Mouse (Mus musculus) stomach, postnatal 0 days (tissue): ENCODE data around the gene Btbd16. TPM values are rescaled to one million over a fixed set of nuclear protein-coding genes. Genes with fewer than 3 reads are reported as not detected.

ENCODE experiments used
- ATAC-seq: fragments of 200-750 bp; cut with Nextera tagmentation; 2 replicates; pipeline ENCODE4 v1.8.0; 2017; ENCODE audit not compliant: low FRiP score, low TSS enrichment
- DNase-seq: peaks from one replicate; pipeline ENCODE4 v3.0.0-alpha.2; 2016; ENCODE audit warnings: low spot score
- H3K27ac ChIP-seq: fragments of 300-500 bp; sonication (generic); replicated peaks from 2 replicates; pipeline ENCODE4 v1.5.1; 2014; ENCODE audit warnings: mild to moderate bottlenecking, control low read depth
- H3K27me3 ChIP-seq: fragments of 300-500 bp; sonication (generic); 2 replicates; pipeline ENCODE4 v1.6.1; 2014; ENCODE audit warnings: low read length; ENCODE audit not compliant: control insufficient read depth, insufficient read depth
- H3K36me3 ChIP-seq: fragments of 300-500 bp; sonication (generic); 2 replicates; pipeline ENCODE4 v1.6.1; 2014; ENCODE audit warnings: low read length, mixed read lengths; ENCODE audit not compliant: control insufficient read depth, insufficient read depth
- H3K4me1 ChIP-seq: fragments of 300-500 bp; sonication (generic); replicated peaks from 2 replicates; pipeline ENCODE4 v1.6.1; 2014; ENCODE audit warnings: antibody characterized with exemption; ENCODE audit not compliant: control insufficient read depth, insufficient read depth
- H3K4me2 ChIP-seq: fragments of 300-500 bp; sonication (generic); replicated peaks from 2 replicates; pipeline ENCODE4 v1.6.1; 2014; ENCODE audit warnings: low read depth, mild to moderate bottlenecking, control low read depth, moderate library complexity
- H3K4me3 ChIP-seq: fragments of 300-500 bp; sonication (generic); 2 replicates; pipeline ENCODE4 v1.5.1; 2014; ENCODE audit warnings: low read depth, low read length, control low read depth
- H3K9ac ChIP-seq: fragments of 300-500 bp; sonication (generic); 2 replicates; pipeline ENCODE4 v1.6.1; 2014; ENCODE audit warnings: mild to moderate bottlenecking, low read length, control low read depth, mixed read lengths
- H3K9me3 ChIP-seq: fragments of 300-500 bp; sonication (generic); 2 replicates; pipeline ENCODE4 v1.6.1; 2016; ENCODE audit warnings: low read length; ENCODE audit not compliant: control insufficient read depth
- CTCF ChIP-seq: IDR thresholded peaks from 2 replicates; pipeline ENCODE4 v1.5.1; 2016; ENCODE audit warnings: antibody characterized with exemption, low read depth, mild to moderate bottlenecking, moderate library complexity
- EP300 ChIP-seq: optimal IDR thresholded peaks from 2 replicates; pipeline ENCODE3; 2016; ENCODE audit warnings: antibody characterized with exemption
- WGBS: fragments of 180-500 bp; shearing (Covaris S2); extraction: QIAGEN DNeasy Blood & Tissue Kit; methylation state at CpG from one replicate; pipeline ENCODE4 v1.1.7; 2014; 5-methylcytosine and 5-hydroxymethylcytosine counted together
- polyA plus RNA-seq: library from polyadenylated mRNA; unstranded; fragments of >200 nt; fragmentation: Nextera tagmentation; extraction: Ambion mirVana; gene quantifications from 2 replicates; pipeline ENCODE4 v1.2.1, GENCODE M21; 2015

Btbd16 gene
- polyA plus RNA-seq, 1 experiment from 2014 or later, result 0.05 TPM

GRCm38 (mm10) chr7:130793671-130794070 is 19.8 kb downstream of the Btbd16 start:
- H3K9ac ChIP-seq, result no peak overlapping the region
- no peak overlapping the region for H3K4me3 ChIP-seq
- no peaks in the 10 kb centered on the region for H3K9me3 ChIP-seq
- H3K36me3 ChIP-seq, result no peaks in the 10 kb centered on the region
- ATAC-seq, result no peak
- H3K4me1 ChIP-seq, result no peaks in the 10 kb centered on the region
- 83% methylated on average over 9 of the region's 9 CpGs for WGBS
- no peak overlapping the region for H3K27ac ChIP-seq
- DNase-seq, result no peak
- no peak overlapping the region for H3K4me2 ChIP-seq
- H3K27me3 ChIP-seq, result no peaks in the 10 kb centered on the region
- TF ChIP-seq EP300 (no peak), CTCF (no peak)

GRCm38 (mm10) chr7:130796786-130797185 is 22.9 kb downstream of the Btbd16 start:
- H3K36me3 ChIP-seq, result no peaks in the 10 kb centered on the region
- peak; percentile 55 for TF ChIP-seq CTCF
- TF ChIP-seq EP300, result no peak
- no peak overlapping the region for H3K27ac ChIP-seq
- no peak overlapping the region for H3K4me2 ChIP-seq
- no peak for ATAC-seq
- no peaks in the 10 kb centered on the region for H3K9me3 ChIP-seq
- WGBS, result 73% methylated on average over 8 of the region's 8 CpGs
- no peaks in the 10 kb centered on the region for H3K4me1 ChIP-seq
- H3K4me3 ChIP-seq, result no peak overlapping the region
- no peaks in the 10 kb centered on the region for H3K27me3 ChIP-seq
- H3K9ac ChIP-seq, result no peak overlapping the region
- no peak for DNase-seq

- Histone ChIP-seq H3K9me3 (no peaks in the 10 kb centered on the region), H3K9ac (no peak overlapping the region), H3K27ac (no peak overlapping the region), H3K27me3 (no peaks in the 10 kb centered on the region), H3K4me3 (no peak overlapping the region), H3K36me3 (no peaks in the 10 kb centered on the region), H3K4me2 (no peak overlapping the region), H3K4me1 (no peaks in the 10 kb centered on the region)
- no peak for TF ChIP-seq EP300
- no peak for TF ChIP-seq CTCF
- ATAC-seq (no peak), DNase-seq (no peak)
- WGBS, result 86% methylated on average over 6 of the region's 6 CpGs
Observed at GRCm38 (mm10) chr7:130797524-130797923, 23.7 kb downstream of the Btbd16 start.

GRCm38 (mm10) chr7:130799418-130799817 is 25.5 kb downstream of the Btbd16 start:
- ATAC-seq (0 out of 2 replicates have a peak, but pooled peaks have one; percentile 26), DNase-seq (no peak)
- Histone ChIP-seq H3K4me2 (no peak overlapping the region), H3K9me3 (no peaks in the 10 kb centered on the region), H3K36me3 (no peaks in the 10 kb centered on the region), H3K27ac (no peak overlapping the region), H3K4me3 (no peak overlapping the region), H3K27me3 (no peaks in the 10 kb centered on the region), H3K4me1 (no peaks in the 10 kb centered on the region), H3K9ac (no peak overlapping the region)
- 58% methylated on average over 10 of the region's 10 CpGs for WGBS
- TF ChIP-seq EP300, result no peak
- no peak for TF ChIP-seq CTCF

- no peak for DNase-seq
- no peak overlapping the region for H3K9ac ChIP-seq
- TF ChIP-seq EP300 (no peak), CTCF (no peak)
- ATAC-seq, result peak; percentile 27; the same call in 1 of the 2 replicates
- no peak overlapping the region for H3K27ac ChIP-seq
- no peaks in the 10 kb centered on the region for H3K27me3 ChIP-seq
- WGBS, result 35% methylated on average over 4 of the region's 4 CpGs
- no peak overlapping the region for H3K4me2 ChIP-seq
- H3K4me1 ChIP-seq, result no peaks in the 10 kb centered on the region
- H3K9me3 ChIP-seq, result no peaks in the 10 kb centered on the region
- no peaks in the 10 kb centered on the region for H3K36me3 ChIP-seq
- no peak overlapping the region for H3K4me3 ChIP-seq
Observed at GRCm38 (mm10) chr7:130800681-130801080, 26.8 kb downstream of the Btbd16 start.

- Histone ChIP-seq H3K9ac (no peak overlapping the region), H3K9me3 (no peaks in the 10 kb centered on the region), H3K4me1 (no peaks in the 10 kb centered on the region), H3K27me3 (no peaks in the 10 kb centered on the region), H3K4me3 (no peak overlapping the region), H3K36me3 (no peaks in the 10 kb centered on the region), H3K27ac (no peak overlapping the region), H3K4me2 (no peak overlapping the region)
- ATAC-seq, result no peak
- WGBS, result 83% methylated on average over 4 of the region's 4 CpGs
- no peak for TF ChIP-seq CTCF
- TF ChIP-seq EP300, result no peak
- DNase-seq, result no peak
Observed at GRCm38 (mm10) chr7:130801811-130802210, 27.9 kb downstream of the Btbd16 start.
